Mouse (Mus musculus) common myeloid progenitor, adult 5-6 weeks (primary cell): ENCODE measurements at regions not wholly inside any gene's neighbourhood (a gene's known extent, or its start where the extent isn't known, plus 50 kb on each side); places are given as distances from the start of the nearest gene placed in this dataset.

Experiments
- ATAC-seq: replicated peaks from 2 replicates; pipeline ENCODE4 v1.8.0; 2016; ENCODE audit warnings: low read depth, mild to moderate bottlenecking, moderate TSS enrichment, inconsistent platforms; ENCODE audit not compliant: poor library complexity, severe bottlenecking

- no peak for ATAC-seq
Observed at GRCm38 (mm10) chr4:9133695-9134094, 894.9 kb upstream of the Car8 start.

DNA sequence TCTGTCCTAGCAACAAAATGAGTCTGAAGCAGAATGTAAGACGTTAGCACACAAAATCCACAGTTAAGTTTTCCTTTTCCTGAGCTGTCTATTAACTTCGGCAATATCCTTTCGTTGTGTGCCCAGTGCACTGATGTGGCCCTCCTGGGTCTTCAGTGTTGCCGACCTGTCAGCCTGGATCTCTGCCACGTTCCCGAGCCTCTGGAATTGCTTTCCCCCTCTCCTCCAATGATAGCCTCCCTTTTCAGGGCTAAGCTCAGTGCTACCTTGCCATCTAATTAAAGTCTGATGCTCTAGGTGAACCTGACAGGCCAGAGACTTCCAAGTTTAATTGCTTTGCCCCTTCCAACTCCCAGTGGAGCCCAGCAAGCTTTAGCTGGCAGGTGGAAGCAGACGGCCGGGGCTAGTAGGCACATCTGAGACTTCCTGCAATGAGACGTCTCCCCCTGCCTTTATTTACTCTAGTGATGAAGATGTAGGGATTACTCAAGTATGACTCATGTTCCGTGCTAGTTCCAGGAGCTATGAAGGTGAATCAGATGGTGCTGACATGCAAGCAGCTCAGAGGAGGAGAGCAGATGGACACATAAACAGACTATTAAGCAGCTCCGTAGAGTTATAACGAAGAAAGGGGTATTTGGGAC is 894.3 kb upstream of the Car8 start:
- ATAC-seq = no peak

DNA sequence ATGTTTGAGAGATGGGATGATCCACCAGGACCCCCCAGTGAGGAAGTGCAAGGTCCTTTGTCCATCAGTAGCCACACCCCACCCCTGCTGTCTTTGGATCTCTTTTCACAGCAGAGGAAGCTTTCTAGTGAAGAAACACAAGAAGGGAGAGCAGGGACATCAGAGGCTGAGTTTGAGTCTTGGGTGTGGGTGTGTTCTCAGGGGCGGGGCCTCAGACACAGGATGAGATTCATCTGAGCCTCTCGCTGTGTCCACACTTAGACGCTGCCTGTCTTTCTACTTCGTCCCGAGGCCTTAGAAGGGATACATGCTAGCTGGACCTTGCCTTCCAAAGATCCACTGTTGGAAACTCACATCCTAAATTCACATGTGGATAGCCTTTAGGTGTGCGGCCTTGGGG is 893.5 kb upstream of the Car8 start:
- ATAC-seq = no peak

DNA sequence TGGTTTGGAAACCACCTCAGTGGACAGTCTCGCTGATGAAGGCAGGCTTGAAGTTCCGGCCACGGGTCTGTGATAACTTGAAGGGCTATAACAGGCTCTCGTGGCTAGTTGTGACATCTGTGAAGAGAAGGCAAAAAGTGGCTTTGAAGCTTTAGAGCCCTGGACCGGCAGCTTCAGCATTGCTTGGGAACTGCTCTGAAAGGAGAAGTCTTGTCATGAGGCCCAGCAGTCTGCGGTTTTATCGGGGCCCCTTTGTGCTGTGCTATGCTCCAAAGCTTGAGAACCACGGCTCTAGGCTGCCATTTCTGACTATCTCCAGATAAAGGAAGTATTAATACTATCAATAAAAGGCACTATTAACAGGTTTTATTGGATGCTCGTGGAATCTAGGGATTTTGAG is 892.8 kb upstream of the Car8 start:
- peak; percentile 77 for ATAC-seq

GRCm38 (mm10) chr4:9125236-9125963 is 886.6 kb upstream of the Car8 start:
- no peak; the same call in 1 of the 2 replicates for ATAC-seq

- ATAC-seq = no peak
Observed at GRCm38 (mm10) chr4:9124586-9125232, 885.9 kb upstream of the Car8 start.

DNA sequence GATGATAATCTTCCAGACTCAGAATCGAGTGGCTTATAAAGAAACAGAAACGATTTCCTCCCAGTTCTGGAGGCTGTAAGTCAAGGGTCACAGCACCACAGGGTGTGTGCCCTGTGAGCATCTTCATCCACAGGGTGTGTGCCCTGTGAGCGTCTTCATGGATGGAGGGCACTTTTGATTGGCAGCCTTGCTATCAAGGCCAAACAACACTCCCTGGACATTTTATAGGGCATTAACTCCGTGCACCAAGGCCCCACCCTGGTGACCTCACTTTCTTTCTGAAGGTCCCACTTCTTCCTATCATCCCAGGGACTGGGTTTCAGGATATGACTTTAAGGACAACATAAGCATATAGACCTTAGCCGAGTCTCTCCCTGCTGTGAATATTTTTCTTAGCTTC is 885.3 kb upstream of the Car8 start:
- ATAC-seq = no peak

- no peak for ATAC-seq
Observed at GRCm38 (mm10) chr4:9123396-9124031, 884.7 kb upstream of the Car8 start.

DNA sequence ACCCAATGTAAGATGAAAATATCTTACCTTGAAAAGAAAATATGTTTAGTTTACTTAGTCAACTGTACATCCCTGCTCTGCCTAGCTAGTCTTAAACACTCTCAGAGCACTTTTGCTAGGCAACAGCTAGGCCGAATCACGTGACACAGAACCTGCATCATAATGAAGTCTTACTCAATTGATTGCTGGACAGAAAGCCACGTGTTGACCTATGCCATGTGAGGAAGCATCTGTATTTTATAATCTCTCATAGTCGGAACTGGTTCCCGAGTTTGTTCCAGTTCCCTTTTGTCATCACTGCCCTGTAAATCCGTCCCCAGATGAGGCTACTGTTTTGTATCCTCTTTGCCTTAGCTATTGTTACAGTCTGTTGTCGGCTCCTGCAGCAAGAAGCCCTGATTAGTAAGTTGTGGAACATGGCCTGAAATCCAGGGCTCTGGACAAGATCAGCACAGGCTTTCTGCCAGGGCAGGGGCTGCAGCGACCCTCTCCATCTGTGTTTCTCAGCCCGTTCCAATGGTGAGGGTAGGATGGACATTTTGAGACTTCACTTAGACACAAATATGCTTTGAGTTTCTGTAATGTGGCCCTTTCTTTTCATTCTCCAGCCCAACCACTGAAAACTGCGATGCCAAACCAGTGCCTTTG is 883.9 kb upstream of the Car8 start:
- peak; percentile 65 for ATAC-seq

DNA sequence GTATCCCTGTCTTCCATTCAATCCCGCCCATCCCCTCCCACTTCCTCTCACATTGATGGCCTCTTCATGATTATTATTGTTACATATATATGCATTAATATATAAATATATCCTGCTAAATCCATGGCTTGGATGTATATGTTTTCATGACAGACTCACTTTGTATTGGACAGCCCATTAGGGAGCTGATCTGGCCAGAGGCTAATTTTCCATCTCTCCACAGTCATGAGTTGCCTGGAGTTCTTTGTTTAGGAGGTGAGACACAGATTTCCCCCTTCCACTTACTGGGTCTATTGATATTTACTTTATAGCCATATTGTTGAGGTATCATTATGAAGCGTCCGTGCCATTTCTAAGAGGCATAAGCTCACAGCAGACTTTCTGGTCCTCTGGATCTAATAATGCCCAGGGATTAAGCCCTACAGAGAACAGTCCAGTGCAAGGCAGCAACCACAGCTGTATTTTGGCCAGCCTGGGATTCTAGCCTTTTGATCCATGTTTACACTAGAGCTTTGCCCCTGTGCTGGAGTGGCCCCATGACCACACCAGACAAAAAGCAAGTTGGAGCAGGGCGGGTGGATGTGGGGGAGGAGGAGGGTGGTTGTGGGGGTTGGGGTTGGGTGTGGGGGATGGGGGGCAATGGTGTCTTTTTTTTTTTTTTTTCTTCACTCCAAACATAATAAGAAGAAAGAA is 878.3 kb upstream of the Car8 start:
- ATAC-seq = no peak

GRCm38 (mm10) chr4:9115874-9116273 is 877.0 kb upstream of the Car8 start:
- ATAC-seq = peak; percentile 90

DNA sequence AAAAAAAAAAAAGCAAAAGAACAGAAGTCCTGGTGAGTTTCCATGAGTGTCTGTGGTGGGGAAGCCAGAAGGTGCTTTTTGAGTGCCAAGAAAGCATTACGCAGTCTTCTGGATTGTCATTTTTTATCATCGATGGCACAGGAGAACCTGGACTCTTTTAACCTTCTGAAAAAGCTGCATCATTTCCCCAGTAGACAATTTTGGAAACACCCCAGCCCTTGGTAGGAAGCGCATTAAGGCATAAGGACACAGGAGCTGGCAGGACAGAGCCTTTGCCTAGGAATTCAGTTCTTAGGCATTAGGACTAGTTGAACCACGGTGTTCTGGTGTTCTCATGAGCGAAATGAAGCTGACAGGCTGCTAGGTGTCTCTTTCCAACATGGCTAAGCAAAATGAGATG is 875.1 kb upstream of the Car8 start:
- no peak for ATAC-seq

GRCm38 (mm10) chr4:9110355-9110754 is 871.5 kb upstream of the Car8 start:
- peak; percentile 79 for ATAC-seq

DNA sequence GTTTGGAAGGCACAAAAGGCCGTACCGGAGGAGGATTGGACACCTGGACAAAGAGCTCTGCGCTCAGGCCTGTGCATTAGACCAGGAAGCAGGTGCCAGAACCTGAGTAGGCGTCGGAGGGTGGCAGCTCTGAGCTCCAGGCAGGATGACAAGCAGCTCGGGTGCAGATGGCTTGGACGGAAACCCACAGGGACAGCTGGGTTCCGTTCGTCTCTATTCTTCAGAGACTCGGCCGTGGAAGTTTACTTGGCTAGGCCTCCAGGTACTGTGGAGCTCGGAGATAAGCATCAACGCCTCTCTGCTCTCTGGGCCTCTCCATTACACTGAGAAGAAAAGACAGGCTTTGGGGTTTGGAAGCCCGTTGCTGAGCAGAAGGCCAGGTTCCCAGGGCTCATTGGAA is 868.5 kb upstream of the Car8 start:
- ATAC-seq = no peak

DNA sequence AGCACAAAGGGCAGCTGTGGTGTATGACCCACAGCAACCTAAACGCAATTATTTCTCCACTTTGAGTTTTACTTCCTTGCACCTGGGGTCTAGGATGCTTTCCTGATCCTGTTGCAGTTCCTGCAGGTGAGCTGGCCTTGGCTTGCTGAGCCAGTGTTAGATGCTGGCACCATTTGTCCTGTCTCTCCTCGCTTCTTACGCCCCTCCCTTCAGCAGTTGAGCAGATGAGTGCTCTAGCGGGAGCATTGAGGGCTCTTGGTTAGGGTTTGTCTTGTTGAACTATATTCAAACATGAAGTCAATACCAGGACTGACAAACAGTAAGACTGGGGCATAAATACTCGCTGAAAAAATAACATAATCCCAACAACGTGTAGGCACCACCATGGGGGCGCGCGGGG is 867.9 kb upstream of the Car8 start:
- no peak for ATAC-seq

DNA sequence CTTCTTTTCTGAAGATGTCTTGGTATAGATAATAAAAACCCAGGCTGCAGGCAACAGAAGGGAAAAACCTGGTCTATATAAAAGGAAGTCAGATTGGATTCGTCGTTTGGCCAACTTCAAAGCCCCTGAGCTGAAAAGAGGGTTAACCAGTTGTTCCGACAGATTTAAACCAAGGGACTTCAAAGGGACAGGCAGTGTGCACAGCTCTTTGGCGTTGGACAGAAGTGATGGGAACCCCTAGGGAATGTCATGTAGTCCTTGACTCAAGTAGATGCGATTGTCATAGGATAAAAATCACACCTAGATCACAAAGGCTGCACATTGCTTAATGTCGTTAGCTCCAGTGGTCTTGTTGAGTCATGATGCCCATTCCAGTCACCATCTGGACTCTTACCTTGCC is 865.8 kb upstream of the Car8 start:
- ATAC-seq = no peak

GRCm38 (mm10) chr4:9103958-9104357 is 865.1 kb upstream of the Car8 start:
- ATAC-seq = no peak

GRCm38 (mm10) chr4:9096809-9097700 is 858.2 kb upstream of the Car8 start:
- peak; percentile 93 for ATAC-seq

GRCm38 (mm10) chr4:9096274-9096673 is 857.4 kb upstream of the Car8 start:
- no peak for ATAC-seq
